Mouse (Mus musculus) adipocyte (in vitro differentiated cells): ENCODE data around the gene Lrrc25.
"Not testable (repeated sequence)": the region's sequence is repeated elsewhere in the genome, so short reads cannot be mapped to it uniquely, and the experiment has no call there.

ENCODE experiments used
- DNase-seq: peaks from one replicate; pipeline ENCODE4 v3.0.0-alpha.2; 2016; ENCODE audit warnings: low spot score

Lrrc25 gene

DNA sequence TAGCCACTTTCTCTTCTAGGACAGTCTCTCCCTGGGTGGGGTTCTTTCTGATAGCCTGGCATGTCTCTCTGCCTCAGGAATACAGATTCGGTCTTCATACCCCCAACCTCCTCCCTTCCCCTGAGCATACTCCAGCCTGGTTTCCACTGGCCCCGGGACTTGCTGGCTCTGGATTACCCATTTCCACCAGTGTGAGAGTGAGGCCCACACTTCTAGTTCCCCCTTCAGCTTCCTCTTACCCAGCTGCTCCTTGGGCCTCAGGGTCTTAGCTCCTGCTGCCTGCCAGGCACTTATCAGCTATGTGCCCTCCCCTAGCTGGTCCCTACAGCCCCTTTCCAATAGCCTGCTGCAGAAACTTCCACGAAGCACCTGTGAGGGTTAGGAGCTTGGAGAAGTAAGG, at the start of gene Lrrc25:
Gene Lrrc25, plus strand, starts transcription at position 262 of the 400 bp plus-strand sequence.
- DNase-seq: no peak

DNA sequence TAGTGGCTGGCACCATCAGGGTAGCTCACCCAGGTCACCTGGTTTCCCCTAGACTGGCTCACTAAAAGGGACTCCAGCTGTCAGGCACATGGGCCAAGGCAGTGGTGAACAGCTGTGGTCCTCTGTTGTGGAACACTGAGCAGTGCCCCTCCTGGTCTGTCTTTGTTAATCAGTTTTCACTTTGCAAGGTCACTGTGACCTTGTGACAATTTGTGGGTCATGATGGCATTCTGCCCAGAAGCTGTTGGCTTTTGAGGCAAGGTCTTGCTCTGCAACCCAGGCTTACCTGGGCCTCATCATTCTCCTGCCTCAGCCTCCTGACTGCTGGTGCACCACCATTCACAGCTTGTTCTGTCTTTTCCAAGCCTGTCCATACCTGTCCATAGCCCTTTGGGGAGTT, 45.6 kb upstream of the Lrrc25 start:
- no peak for DNase-seq

DNA sequence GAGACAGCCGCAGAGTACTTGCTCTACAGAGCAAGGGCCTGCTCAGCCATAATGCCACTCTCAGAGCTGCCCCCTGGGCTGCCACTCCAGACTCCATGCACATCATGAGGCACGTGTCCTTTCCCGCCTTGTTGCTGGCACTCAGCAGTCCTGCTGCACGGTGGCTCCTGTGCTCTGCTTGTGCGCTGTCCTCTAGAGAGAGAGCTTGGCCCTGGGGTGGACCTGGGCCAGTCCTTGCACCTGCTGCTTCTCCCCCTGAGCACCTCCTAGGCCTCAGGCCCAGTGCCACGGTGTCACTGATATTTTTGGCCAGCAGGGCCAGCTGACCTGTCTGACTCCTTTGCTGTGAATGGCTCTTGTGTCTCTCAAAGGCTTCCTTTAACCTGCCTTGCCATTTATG, 45.0 kb upstream of the Lrrc25 start:
- no peak for DNase-seq

DNA sequence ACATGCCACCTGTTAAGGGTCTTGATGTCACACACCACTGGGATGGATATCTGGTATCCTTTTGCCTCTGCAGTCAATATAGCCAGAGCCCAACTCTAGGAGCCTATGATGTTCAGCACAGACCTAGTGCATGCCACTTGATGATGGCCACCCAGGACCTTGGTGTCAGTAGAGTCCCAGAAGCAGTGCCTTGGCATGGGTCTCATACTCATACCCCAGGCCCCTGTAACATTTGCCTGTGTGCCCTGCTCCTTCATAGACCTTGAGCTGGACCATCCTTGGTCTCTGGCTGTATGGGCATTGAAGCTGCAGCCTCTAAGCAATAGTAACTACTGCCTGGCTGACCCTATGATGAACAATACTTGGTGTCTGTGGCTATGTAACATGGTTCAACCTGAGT, 41.7 kb upstream of the Lrrc25 start:
- DNase-seq: no peak

DNA sequence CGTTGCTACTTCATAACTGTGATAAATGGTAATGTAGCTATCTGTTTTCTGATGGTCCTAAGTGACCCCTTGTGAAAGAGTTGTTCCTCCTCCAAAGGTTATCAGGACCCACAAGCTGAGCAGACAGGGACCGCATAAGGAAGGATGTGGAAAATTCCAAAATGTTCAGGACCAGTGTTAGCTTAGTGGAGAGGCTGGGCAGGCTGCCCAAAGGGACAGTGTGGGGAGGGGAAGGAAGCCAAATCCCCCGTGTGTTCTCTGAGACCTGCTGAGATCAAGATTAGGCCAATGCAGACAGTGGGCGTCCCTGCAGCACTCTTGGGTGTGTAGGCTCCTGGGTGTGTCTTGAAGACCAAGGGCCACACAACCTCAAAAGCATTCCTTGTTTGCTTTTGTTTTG, 41.0 kb upstream of the Lrrc25 start:
- DNase-seq: no peak

DNA sequence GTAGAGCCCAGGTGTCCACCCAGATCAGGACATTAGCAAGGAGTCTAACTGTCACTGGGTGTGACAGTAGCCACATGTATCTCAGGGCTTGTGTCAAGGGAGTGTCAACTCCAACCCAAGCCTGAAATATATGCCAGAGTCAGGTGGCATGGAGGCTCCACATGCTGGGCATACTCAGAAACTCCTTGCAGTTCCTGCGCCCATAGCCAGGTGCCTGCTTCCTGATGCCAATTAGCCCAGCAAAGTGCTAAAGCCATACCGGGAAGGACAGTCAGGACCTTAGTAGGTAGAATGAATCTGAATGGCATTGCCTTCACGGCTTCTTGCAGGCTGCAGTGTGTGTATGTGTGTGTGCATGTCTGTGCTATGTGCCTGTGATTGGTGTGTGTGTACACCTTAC, 38.7 kb upstream of the Lrrc25 start:
- DNase-seq: no peak

DNA sequence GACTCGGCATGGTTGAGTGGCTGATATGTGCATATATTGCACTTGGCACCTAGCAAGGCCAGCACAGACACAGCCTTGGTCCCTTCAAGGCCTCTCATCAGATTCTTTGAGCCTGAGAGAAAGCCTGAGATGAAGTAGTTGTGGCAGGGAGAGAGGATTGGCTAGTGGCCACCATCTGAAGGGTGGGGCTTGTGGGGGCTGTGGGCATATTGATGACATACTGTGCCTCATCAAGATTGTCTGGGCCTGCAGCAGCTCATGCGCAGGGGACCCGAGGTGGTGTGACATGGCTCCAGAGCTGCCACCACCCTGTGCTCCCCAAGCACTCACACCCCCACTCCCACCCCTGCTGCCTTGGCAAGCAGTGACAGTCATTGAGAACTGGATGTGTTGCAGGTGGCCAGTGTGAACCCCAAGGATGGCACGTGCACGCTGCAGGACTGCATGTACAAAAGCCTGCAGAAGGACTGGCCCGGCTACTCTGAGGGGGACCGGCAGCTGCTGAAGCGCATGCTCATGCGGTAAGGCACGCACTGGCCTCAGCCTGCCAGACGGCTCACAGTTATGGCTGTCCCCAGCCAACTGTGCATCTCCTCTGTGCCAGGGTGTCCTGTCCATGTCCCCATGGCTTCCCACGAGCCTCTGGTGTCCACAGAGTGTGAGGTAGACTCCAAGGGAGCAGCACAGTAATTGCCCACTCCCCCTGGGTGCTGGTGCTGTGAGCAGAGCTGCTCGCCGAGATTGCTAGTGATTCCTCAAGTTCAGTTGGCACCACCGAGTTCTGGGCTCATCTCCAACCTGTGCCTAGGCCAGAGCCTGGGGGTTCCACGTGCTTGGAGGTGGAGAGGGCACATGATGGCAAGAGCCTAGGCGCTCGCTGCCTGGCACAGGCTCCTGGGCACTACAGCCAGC, 32.2 kb upstream of the Lrrc25 start:
- peak; percentile 77 for DNase-seq

DNA sequence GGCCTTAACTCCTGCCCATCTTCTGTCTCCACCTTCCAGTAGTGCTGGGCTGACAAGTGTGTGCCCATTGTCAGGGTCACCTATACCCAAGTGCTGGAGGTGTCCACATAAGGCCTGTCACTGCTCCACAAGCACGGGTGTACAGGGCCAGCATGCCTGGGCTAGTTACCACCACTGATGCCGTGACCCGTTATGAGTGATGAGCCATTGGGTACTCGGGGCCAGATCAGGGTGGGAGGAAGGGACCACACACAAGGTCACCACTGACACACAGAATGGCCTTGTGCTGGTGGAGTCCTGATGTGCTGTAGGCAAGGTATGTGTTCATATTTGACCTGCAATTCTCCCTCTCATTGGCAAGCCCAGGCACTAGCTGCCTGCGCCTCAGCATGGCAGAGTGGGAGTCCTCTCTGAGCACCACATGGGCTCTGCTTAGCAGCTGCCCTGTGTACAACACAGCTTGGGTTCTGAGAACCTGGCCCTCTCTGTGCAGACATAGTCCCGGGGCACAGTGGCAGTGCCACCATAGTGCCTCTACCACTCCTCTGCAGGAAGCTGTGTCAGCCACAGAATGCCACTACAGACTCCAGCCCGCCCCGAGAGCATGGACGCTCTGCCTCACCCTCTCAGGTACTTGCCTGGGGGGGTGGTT, 31.2 kb upstream of the Lrrc25 start:
- DNase-seq: no peak

DNA sequence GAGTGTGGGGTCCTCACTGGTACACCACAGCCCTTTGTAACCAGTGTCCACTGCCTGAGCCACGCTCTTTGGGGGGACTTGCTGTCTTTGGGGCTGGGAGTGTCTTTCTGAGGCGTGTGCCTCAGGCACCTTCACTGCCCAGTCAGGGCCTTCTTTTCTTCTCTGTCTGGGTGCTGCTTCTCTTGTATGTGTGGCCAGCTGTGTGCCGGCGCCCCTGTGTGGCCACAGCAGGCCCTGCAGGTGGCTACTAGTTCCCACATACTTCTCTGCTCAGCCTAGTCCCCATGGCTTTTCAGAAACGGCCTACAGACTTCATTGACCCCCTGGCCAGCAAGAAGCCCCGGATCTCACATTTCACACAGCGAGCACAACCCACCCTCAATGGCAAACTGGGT, 30.7 kb upstream of the Lrrc25 start:
- peak; percentile 68 for DNase-seq

DNA sequence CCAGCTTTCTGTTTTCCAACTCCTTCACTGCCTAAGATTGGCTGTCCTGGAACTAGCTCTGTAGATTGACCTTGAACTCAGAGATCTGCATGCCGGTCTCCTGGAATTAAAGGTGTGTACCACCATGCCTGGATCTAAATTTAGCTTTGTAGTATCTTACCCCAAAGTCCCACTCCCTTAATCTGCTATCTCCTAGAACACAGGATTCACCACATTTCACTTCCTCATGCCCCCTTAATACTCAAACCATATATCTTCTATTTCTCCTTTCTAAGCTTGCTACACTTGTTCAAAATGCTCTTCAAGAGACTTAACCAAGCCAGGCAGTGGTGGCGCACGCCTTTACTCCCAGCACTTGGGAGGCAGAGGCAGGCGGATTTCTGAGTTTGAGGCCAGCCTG, 28.0 kb upstream of the Lrrc25 start:
- not testable (repeated sequence) for DNase-seq

DNA sequence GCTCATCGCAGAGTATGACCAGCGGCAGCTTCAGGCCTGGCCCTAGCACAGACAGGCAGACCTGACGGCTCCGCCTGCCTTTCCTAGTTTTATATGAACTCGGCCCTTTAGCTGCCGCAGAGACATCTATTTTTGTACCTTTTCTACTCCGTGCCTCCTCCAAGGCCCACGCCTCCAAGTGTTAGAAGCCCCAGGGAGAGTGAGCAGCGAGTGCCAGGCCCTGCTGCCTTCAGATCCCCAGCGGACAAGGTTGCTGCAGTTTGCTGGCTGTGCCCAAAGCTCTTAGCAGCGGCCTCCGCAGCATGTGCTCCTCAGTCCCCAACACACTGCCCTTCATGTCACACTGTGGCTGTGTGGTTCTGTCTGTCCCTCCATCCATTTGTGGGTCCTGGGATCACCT, 24.4 kb upstream of the Lrrc25 start:
- no peak for DNase-seq

DNA sequence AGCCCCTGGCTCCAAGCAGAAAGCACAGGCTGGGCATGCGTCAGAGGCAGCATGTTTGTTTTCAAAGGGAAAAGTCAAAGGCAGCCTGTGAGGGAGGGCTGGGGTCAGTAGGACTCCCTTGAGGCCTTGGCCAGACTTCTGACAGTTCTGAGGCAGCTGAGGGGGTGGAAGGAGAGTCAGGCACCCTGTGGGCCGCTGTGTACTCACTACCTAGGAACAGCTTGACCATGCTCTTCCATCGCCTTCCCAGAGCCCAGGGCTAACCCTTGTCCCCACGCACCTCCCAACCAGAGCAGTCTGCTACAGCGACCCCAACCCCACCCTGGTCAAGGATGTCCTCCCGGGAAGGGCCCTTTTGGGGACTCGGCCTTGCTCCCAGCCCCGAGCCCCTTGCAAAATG, 22.8 kb upstream of the Lrrc25 start:
- DNase-seq: peak; percentile 36

DNA sequence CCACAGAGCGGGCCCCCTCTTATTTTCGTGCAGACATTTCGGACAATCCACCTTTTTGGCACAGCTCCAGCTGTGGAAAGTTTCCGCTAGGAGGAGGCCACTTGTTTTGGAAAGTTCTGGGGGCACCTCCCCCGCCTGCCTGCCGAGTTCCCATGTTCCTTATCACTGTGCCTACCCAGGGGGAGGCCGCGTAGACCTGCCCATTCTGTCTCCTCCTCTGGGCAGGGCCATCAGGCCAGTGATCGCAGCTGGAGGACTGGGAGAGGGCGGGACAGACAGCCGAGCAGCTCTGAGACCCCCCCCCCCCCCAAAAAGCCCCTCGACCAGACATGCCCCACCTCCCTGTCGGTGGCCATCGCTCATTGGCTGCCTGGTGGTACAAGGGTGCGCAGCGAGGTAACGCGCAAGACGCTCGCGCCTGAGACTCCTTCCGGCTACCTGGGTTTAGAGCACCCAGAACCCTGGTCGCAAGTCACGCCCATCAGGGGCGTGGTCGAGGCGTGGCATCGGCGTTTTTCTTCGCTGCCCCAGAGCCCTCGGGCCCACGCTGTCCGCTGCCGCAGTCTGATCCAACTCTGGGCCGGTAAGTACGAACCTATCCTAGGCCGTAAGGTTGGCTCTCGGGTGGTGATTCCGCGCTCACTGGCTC, 21.9 kb upstream of the Lrrc25 start, which contains the start of gene Isyna1:
Gene Isyna1, plus strand, starts transcription at position 413 of the 649 bp plus-strand sequence.
- DNase-seq: peak; percentile 87

DNA sequence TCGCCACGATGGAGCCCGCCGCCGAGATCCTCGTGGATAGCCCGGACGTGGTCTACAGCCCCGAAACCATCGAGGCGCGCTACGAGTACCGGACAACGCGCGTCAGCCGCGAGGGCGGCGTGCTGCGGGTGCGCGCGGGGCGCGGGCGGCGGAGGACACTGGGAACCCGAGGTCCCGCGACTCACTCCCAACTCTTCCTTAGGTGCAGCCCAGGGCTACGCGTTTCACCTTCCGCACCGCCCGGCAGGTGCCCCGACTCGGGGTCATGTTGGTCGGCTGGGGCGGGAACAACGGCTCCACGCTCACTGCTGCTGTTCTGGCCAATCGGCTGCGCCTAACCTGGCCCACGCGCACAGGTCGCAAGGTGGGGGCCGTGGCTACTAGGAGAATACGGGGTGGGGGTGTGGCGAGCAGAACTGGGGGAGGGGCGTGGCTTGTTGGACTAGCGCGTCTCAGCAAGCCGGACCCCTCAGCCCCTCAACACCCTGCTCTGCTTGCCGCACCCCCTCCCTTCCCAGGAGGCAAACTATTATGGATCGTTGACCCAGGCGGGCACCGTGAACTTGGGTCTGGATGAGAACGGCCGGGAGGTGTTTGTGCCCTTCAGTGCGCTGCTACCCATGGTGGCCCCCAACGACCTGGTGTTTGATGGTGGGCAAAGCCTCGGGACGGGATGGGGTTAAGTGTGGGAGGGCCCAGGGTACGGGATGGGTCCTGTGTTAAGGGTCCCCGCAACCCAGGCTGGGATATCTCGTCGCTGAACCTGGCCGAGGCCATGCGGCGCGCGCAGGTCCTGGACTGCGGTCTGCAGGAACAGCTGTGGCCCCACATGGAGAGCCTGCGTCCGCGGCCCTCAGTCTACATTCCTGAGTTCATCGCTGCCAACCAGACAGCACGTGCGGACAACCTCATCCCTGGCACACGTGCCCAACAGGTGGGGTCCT, 21.1 kb upstream of the Lrrc25 start:
- DNase-seq: no peak

DNA sequence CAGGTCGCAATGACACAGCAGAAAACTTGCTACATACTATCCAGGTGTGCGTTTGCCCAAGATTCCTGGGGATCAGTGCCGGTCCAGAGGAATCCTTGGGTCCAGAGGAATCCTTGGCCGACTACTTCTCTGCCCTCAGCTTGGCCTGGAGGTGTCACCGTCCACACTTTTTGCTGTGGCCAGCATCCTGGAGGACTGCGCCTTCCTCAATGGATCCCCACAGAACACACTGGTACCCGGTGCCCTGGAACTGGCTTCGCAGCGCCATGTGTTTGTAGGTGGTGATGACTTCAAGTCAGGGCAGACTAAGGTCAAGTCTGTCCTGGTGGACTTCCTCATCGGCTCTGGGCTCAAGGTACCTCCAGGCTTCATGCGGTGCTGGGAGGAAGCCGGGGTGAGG, 20.1 kb upstream of the Lrrc25 start:
- DNase-seq: no peak

DNA sequence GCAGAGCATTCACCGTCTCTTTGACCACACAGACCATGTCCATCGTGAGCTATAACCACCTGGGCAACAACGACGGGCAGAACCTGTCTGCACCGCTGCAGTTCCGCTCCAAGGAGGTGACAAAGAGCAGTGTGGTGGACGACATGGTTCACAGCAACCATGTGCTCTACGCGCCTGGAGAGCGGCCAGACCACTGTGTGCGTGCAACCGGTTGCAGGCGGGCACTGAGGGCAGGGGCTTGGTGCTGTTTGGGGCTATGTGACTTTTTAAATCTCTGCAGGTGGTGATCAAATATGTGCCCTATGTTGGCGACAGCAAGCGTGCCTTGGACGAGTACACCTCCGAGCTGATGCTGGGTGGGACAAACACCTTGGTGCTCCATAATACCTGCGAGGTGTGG, 19.7 kb upstream of the Lrrc25 start:
- no peak for DNase-seq

DNA sequence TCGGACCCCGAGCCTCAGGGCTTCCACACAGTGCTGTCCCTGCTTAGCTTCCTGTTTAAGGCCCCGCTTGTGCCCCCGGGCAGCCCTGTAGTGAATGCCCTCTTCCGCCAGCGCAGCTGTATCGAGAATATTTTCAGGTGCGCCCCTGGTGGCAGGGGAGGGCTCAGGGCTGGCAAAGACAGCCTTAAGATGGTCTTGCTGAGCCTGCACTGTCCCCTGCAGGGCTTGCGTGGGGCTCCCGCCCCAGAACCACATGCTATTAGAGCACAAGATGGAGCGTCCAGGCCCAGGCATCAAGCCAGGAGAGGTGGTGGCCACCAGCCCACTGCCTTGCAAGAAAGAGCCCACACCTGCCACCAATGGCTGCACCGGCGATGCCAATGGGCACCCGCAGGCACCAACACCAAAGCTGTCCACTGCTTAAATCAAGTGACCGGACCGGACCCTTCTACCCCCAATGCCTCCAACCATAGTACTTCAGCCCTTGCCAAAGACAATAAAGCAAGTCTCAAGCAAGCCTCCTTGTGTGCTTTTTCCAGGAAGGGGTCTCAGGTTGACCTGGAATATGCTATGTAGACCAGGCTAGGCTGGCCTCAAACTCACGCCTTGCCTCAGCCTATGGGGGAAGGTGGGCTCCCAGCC, 19.1 kb upstream of the Lrrc25 start:
- DNase-seq: no peak

DNA sequence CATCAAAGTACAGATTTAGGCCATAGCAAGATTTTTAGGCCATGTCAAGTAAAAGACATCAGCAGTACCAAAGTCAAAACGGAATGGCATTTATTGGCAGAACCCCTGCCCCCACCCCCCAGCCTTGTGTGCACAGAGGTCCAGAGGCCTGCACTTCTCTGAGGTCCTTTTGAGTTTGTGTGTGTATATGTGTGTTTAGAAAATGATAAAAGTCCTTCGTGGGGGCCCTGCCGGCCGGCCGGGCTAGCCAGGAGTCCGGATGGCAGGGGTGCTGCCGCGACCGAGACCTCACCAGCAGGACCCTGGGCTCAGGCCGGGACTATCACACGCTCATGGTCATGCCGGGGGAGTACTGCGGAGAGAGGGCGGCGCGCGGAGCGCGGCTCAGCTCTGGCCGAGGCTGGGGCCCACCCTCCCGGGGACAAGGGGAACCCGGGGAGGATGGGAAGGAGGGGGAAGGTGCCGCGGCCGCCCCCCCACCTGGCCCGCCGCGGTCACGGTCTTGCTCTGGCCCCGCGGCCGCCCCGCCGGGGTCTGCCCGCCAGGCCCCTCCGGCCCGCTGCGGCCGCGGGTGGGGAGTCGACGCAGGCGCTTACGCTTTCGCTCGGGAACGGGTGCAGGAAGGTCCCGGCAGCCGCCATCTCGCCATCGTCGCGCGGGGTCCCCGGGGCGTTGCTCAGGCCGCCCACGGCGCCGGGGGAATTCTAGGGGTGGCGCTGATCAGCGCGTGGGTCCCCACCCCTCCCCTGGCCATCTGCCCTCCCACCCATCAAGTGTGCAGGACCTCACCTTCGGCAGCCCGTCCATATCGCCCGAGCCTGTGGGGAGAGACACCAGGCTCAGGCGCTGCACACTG, 18.3 kb upstream of the Lrrc25 start:
- DNase-seq: no peak

DNA sequence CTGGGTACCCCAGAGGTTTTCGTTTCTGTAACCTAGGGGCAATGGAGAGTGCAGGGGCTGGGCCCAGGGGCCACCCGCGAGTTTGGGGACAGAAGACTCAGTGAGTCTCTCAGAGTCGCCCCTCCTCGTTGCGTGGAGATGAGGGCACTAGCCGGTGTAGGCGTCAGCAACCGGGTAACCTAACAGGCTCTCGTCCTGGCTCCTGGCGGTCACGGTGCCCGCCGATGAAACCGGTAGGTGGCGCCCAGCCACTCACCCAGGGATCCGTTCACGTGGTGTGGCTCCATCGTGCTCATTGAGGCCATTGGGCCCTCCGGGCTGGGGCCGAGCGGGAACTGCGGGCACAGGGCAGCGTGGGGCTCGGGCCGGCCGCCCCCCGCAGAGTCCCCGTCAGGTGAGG, 17.7 kb upstream of the Lrrc25 start:
- no peak for DNase-seq

DNA sequence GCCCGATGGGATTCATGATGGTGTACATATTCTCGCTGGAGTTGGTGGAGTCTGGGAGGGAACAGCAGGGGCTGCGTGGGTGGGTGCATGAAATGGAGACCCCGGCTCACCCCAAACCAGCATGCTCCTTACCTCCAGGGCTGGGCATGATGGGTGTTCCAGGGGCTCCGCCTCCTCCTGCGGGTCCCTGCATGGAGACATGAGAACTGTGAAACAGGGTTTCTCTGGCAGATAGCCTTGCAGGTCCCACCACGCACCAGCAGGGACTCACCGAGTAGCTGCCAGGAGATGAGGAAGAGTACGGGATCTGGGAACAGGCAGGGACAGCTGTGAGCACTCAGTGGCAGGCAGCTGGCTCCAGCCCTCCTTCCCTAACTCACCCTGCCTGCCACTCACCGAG, 17.2 kb upstream of the Lrrc25 start:
- DNase-seq: no peak
